Mouse (Mus musculus) ovary, adult 10 weeks (tissue): ENCODE data around the gene Btbd35f30. TPM values are rescaled to one million over a fixed set of nuclear protein-coding genes. Genes with fewer than 3 reads are reported as not detected.

Experiments
- polyA plus RNA-seq: library from polyadenylated mRNA; stranded (reverse); fragments of 350-450 nt; fragmentation: Illumina TruSeq; extraction: RNeasy Lipid Tissue Mini Kit (QIAGEN cat#74804); gene quantifications from one replicate; pipeline ENCODE4 v1.2.3, GENCODE M21; 2014

Btbd35f30 gene
- polyA plus RNA-seq: not detected

GRCm38 (mm10) chrX:32894325-32894724, at the start of gene Btbd35f30:
Btbd35f30 (plus strand) TSS chrX:32894625.

GRCm38 (mm10) chrX:32941468-32941867, 47.0 kb downstream of the Btbd35f30 start, which contains the start of gene Gm21789:
Gm21789 (plus strand) TSS chrX:32941768.

Other genes with a start within 250 kb of the Btbd35f30 start
- not detected for gene Gm5926, start 243.9 kb upstream of the Btbd35f30 start, polyA plus RNA-seq
- not detected for gene Btbd35f21, start 168.5 kb upstream of the Btbd35f30 start, polyA plus RNA-seq
- gene Gm21789, start 47.1 kb downstream of the Btbd35f30 start, polyA plus RNA-seq: not detected
- gene Btbd35f5, start 79.3 kb downstream of the Btbd35f30 start, polyA plus RNA-seq: not detected